Mouse (Mus musculus) stomach, postnatal 0 days (tissue): ENCODE measurements around the gene Map2k3.

Experiments used
- CTCF ChIP-seq: IDR thresholded peaks from 2 replicates; pipeline ENCODE4 v1.5.1; 2016; ENCODE audit warnings: antibody characterized with exemption, low read depth, mild to moderate bottlenecking, moderate library complexity
- EP300 ChIP-seq: optimal IDR thresholded peaks from 2 replicates; pipeline ENCODE3; 2016; ENCODE audit warnings: antibody characterized with exemption

DNA sequence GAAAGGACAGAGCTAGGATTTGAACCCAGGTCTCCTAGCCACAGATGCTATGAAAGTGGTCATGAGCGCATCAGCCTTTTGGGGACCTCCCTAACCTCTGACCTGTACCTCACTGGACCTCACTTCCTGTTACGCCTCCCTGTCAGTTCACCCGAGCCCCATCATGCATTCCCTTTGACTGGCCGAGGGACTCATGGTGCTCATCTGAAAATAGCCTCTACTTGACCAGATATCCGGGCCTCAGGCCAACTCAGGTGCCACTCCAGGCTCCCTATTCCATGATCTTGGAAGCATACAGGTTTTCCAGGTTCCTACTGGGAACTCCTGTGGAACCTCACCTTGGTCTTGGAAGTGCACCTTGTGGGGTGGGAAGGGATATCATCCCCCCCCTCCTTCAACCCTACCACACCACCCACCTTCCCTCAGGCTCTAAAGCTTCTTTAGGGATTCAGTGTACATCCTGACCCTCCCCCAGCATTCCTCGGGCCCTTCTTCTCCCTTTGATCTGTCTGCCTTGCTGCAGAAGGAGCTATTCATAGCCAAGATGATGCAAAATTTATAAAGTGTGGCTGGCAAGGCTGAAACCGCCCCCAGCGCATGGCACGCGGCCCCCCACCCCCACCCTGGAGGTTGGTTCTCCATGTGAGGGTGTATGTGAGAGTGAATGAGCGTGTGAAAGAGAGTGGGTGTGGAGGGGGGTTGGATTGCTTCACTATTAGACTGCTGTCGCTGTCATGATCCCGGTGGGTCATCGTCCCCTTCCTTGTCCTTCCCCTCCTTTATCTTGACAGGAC lies 50.1 kb downstream of the Map2k3 start:
- TF ChIP-seq CTCF (no peak), EP300 (no peak)
